Mouse (Mus musculus) CH12.LX (cell line): ENCODE results near the gene 3830406C13Rik.

Source experiments
- CTCF ChIP-seq, 2 experiments: IDR thresholded peaks in 1 of 2; conservative IDR thresholded peaks in 1 of 2; 2 replicates each; pipeline ENCODE4 v1.5.1; 2011 to 2012; ENCODE audit warnings: low read depth in 2 of 2, low read length in 2 of 2, improper control_type of control experiment in 1 of 2, inconsistent platforms in 1 of 2, mild to moderate bottlenecking in 1 of 2, moderate library complexity in 1 of 2
- ELF1 ChIP-seq: IDR thresholded peaks from 2 replicates; pipeline ENCODE4 v1.6.1; 2014; ENCODE audit warnings: low read depth, mild to moderate bottlenecking, inconsistent platforms, low read length, improper control_type of control experiment
- EP300 ChIP-seq: IDR thresholded peaks from 2 replicates; pipeline ENCODE4 v1.6.1; 2011; ENCODE audit warnings: low read length, improper control_type of control experiment
- ETS1 ChIP-seq: conservative IDR thresholded peaks from 2 replicates; pipeline ENCODE4 v1.6.1; 2012; ENCODE audit warnings: low read depth, mild to moderate bottlenecking, inconsistent platforms, low read length, improper control_type of control experiment, moderate library complexity
- KAT2A ChIP-seq: IDR thresholded peaks from 2 replicates; pipeline ENCODE4 v1.6.1; 2012; ENCODE audit warnings: low read length, improper control_type of control experiment, inconsistent platforms; ENCODE audit not compliant: insufficient replicate concordance
- MAX ChIP-seq: IDR thresholded peaks from 2 replicates; pipeline ENCODE4 v1.6.1; 2011; ENCODE audit warnings: low read length, improper control_type of control experiment
- MAZ ChIP-seq: IDR thresholded peaks from 2 replicates; pipeline ENCODE4 v1.6.1; 2012; ENCODE audit warnings: low read depth, mild to moderate bottlenecking, inconsistent platforms, low read length, improper control_type of control experiment, moderate library complexity
- POLR2A ChIP-seq: IDR thresholded peaks from 2 replicates; pipeline ENCODE4 v1.6.1; 2011; ENCODE audit warnings: low read depth, mild to moderate bottlenecking, improper control_type of control experiment, low read length
- POLR2AphosphoS2 ChIP-seq: IDR thresholded peaks from 2 replicates; pipeline ENCODE4 v1.6.1; 2011; ENCODE audit warnings: low read depth, low read length, improper control_type of control experiment
- RCOR1 ChIP-seq: conservative IDR thresholded peaks from 2 replicates; pipeline ENCODE4 v1.6.1; 2012; ENCODE audit warnings: low read depth, mild to moderate bottlenecking, inconsistent platforms, low read length, improper control_type of control experiment
- ZC3H11A ChIP-seq: IDR thresholded peaks from 2 replicates; pipeline ENCODE4 v1.6.1; 2012; ENCODE audit warnings: low read depth, mild to moderate bottlenecking, inconsistent platforms, low read length, improper control_type of control experiment

- TF ChIP-seq MAZ (no peak), ZC3H11A (no peak), POLR2AphosphoS2 (no peak), RCOR1 (no peak), KAT2A (no peak), CTCF (conservative IDR thresholded peaks at IDR 0.05 in 1 of 2, IDR thresholded peaks at IDR 0.05 in 1 of 2; ENCODE audit: low read depth in 2 of 2, low read length in 2 of 2) (no peak), EP300 (no peak), ELF1 (peak; percentile 92), POLR2A (peak; percentile 42), ETS1 (no peak), MAX (no peak)
Measured at GRCm38 (mm10) chr14:12276031-12276430, 7.9 kb upstream of the 3830406C13Rik start.
